Mouse (Mus musculus) embryonic fibroblast, embryonic 13.5 days (primary cell): ENCODE results near the gene Acsm2.

Source experiments
- CTCF ChIP-seq: IDR thresholded peaks from 2 replicates; pipeline ENCODE4 v1.5.1; 2011; ENCODE audit warnings: mild to moderate bottlenecking, control low read depth, low read length, moderate library complexity, borderline replicate concordance; ENCODE audit not compliant: insufficient read depth
- POLR2A ChIP-seq: IDR thresholded peaks from 2 replicates; pipeline ENCODE4 v1.6.1; 2011; ENCODE audit warnings: low read depth, mild to moderate bottlenecking, control low read depth, low read length, moderate library complexity

- TF ChIP-seq CTCF = no peak
- no peak for TF ChIP-seq POLR2A
Measured at GRCm38 (mm10) chr7:119527135-119527534, 27.0 kb upstream of the Acsm2 start.
